Mouse (Mus musculus): ENCODE data around the gene Hmbs. TPM values are rescaled to one million over a fixed set of nuclear protein-coding genes. Genes with fewer than 3 reads are reported as not detected.
A peak's percentile ranks its signal among the peaks of the same experiment; 100 is the strongest.
"Not testable (repeated sequence)": the region's sequence is repeated elsewhere in the genome, so short reads cannot be mapped to it uniquely, and the experiment has no call there.

Hmbs gene
- polyA plus RNA-seq, 1 experiment from 2014 or later = 1,388 TPM

DNA sequence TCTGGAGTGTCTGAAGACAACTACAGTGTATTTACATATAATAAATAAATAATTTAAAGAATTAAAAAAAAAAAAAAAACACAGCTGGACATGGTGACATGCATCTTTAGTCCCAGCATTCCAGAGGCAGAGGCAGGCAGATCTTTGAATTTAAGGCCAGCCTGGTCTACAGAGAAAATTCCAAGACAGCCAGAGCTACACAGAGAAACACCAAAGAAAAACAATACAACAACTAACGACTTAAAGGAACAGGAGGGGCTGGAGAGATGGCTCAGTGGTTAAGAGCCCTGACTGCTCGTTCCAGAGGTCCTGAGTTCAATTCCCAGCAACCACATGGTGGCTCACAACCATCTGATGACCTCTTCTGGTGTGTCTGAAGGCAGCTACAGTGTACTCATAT lies 33.3 kb upstream of the Hmbs start:
- H3K9me3 ChIP-seq (replicated peaks; ENCODE audit: control insufficient read depth, low read length); H3K4me2 ChIP-seq (ENCODE audit: low read depth, low read length); H3K36me3 ChIP-seq (ENCODE audit: control insufficient read depth, insufficient read depth); H3K4me3 ChIP-seq (ENCODE audit: low read depth, low read length); ATAC-seq (ENCODE audit: low read depth); H3K9ac ChIP-seq (ENCODE audit: low read depth, low read length); H3K27ac ChIP-seq (ENCODE audit: low read length); H3K27me3 ChIP-seq (ENCODE audit: control insufficient read depth, insufficient read depth, low read depth, low read length): not testable (repeated sequence)
- peaks cover 22% of the 10 kb centered on the region for H3K4me1 ChIP-seq (ENCODE audit: control insufficient read depth, low read depth, low read length)
- 58% methylated on average over 2 of the region's 2 CpGs for WGBS (ENCODE audit: insufficient replicate concordance)

DNA sequence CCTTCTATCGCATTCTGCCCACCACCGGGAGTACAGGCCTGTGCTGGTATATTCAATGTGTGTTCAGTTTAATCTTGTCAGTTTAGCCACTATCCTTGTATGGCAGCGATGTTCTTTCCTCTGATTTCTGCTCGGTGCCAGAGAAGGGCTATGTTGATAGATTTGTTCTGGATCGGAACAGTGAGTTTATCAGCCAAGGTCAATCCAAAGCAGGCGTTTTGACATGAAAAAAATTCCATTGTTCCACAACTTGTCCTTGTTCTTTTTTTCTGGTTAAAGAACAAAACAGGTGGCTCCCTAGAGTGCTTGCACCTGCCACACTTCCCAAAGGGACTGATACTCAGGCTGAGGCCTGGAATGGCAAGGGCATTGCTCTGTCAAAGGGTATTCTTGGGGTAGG lies 32.1 kb upstream of the Hmbs start:
- no peak overlapping the region for H3K4me2 ChIP-seq (ENCODE audit: low read depth, low read length)
- H3K4me1 ChIP-seq (ENCODE audit: control insufficient read depth, low read depth, low read length) = peaks cover 22% of the 10 kb centered on the region
- no peaks in the 10 kb centered on the region for H3K27me3 ChIP-seq (ENCODE audit: control insufficient read depth, insufficient read depth, low read depth, low read length)
- WGBS (ENCODE audit: insufficient replicate concordance) = 80% methylated on average over 6 of the region's 6 CpGs
- H3K36me3 ChIP-seq (ENCODE audit: control insufficient read depth, insufficient read depth) = no peaks in the 10 kb centered on the region
- H3K27ac ChIP-seq (ENCODE audit: low read length) = no peak overlapping the region
- no peak overlapping the region for H3K9ac ChIP-seq (ENCODE audit: low read depth, low read length)
- ATAC-seq (ENCODE audit: low read depth) = no peak
- no peak overlapping the region for H3K4me3 ChIP-seq (ENCODE audit: low read depth, low read length)
- H3K9me3 ChIP-seq (replicated peaks; ENCODE audit: control insufficient read depth, low read length) = no peaks in the 10 kb centered on the region

DNA sequence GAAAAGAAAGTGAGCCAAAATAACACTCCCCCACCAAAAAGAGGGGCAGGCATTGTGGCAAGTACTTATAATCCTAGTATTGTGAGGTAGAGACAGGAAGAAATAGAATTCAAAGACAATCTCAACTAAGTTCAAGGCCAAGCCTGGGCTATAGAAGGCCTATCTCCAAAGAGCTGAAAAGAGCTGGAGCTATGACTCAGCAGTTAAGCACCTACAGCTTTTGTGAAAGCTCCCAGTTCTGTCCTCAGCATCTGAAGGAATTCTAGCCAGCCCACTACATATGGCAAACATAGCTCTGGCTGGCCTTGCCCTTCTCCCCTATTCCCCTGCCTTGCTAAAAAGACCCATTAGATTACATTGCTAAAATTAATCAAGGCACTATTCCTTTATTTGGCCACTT lies 29.4 kb upstream of the Hmbs start:
- no peak overlapping the region for H3K9ac ChIP-seq (ENCODE audit: low read depth, low read length)
- no peak overlapping the region for H3K27ac ChIP-seq (ENCODE audit: low read length)
- H3K9me3 ChIP-seq (replicated peaks; ENCODE audit: control insufficient read depth, low read length) = no peaks in the 10 kb centered on the region
- H3K27me3 ChIP-seq (ENCODE audit: control insufficient read depth, insufficient read depth, low read depth, low read length) = no peaks in the 10 kb centered on the region
- no peak overlapping the region for H3K4me3 ChIP-seq (ENCODE audit: low read depth, low read length)
- peaks cover 9% of the 10 kb centered on the region for H3K4me1 ChIP-seq (ENCODE audit: control insufficient read depth, low read depth, low read length)
- H3K4me2 ChIP-seq (ENCODE audit: low read depth, low read length) = no peak overlapping the region
- no peaks in the 10 kb centered on the region for H3K36me3 ChIP-seq (ENCODE audit: control insufficient read depth, insufficient read depth)
- no peak for ATAC-seq (ENCODE audit: low read depth)

DNA sequence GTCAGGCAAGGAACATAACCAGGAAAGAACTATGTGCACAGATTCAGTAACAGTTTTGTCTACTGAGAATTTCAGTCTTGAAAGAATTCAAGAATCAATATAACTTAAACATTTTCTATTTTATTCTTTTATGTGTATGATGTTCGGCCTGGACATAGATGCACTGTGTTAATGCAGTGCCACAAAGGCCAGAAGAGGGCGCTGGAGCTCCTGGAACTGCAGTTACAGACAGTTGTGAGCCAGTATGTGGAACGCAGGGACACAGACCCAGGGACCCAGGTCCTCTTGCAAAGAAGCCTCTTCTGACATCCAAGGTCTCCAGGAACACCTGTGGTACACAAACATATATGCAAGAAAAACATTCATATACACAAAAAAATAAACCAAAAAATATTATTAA lies 20.5 kb upstream of the Hmbs start:
- WGBS (ENCODE audit: insufficient replicate concordance) = 53% methylated on average over 3 of the region's 3 CpGs
- H3K27me3 ChIP-seq (ENCODE audit: control insufficient read depth, insufficient read depth, low read depth, low read length) = no peaks in the 10 kb centered on the region
- no peak overlapping the region for H3K4me2 ChIP-seq (ENCODE audit: low read depth, low read length)
- peaks cover 7% of the 10 kb centered on the region for H3K4me1 ChIP-seq (ENCODE audit: control insufficient read depth, low read depth, low read length)
- H3K9ac ChIP-seq (ENCODE audit: low read depth, low read length) = no peak overlapping the region
- H3K9me3 ChIP-seq (replicated peaks; ENCODE audit: control insufficient read depth, low read length) = no peaks in the 10 kb centered on the region
- H3K4me3 ChIP-seq (ENCODE audit: low read depth, low read length) = no peak overlapping the region
- peaks cover 1% of the 10 kb centered on the region for H3K36me3 ChIP-seq (ENCODE audit: control insufficient read depth, insufficient read depth)
- ATAC-seq (ENCODE audit: low read depth) = no peak
- H3K27ac ChIP-seq (ENCODE audit: low read length) = no peak overlapping the region

DNA sequence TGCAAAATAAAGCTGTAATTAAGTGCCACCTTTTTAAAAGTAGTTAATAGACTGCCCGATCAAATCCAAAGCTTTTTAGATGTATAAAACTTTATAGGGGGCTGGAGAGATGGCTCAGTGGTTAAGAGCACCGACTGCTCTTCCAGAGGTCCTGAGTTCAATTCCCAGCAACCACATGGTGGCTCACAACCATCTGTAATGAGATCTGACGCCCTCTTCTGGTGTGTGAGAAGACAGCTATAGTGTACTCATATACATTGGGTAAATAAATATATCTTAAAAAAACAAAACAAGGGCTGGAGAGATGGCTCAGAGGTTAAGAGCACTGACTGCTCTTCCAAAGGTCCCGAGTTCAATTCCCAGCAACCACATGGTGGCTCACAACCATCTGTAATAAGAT lies 17.9 kb upstream of the Hmbs start:
- Histone ChIP-seq H3K9ac (ENCODE audit: low read depth, low read length) (peak overlapping the region; percentile 27; the same call in 1 of the 2 replicates), H3K36me3 (ENCODE audit: control insufficient read depth, insufficient read depth) (peaks cover 16% of the 10 kb centered on the region), H3K27ac (ENCODE audit: low read length) (peak overlapping the region; percentile 72), H3K4me2 (ENCODE audit: low read depth, low read length) (peak overlapping the region; percentile 78), H3K4me3 (ENCODE audit: low read depth, low read length) (peak overlapping the region; percentile 84)
- 0 out of 2 replicates have a peak, but pooled peaks have one; percentile 18 for ATAC-seq (ENCODE audit: low read depth)
- not testable (repeated sequence) for H3K4me1 ChIP-seq (ENCODE audit: control insufficient read depth, low read depth, low read length); H3K27me3 ChIP-seq (ENCODE audit: control insufficient read depth, insufficient read depth, low read depth, low read length); H3K9me3 ChIP-seq (replicated peaks; ENCODE audit: control insufficient read depth, low read length)
- WGBS (ENCODE audit: insufficient replicate concordance) = 44% methylated on average over 4 of the region's 4 CpGs

DNA sequence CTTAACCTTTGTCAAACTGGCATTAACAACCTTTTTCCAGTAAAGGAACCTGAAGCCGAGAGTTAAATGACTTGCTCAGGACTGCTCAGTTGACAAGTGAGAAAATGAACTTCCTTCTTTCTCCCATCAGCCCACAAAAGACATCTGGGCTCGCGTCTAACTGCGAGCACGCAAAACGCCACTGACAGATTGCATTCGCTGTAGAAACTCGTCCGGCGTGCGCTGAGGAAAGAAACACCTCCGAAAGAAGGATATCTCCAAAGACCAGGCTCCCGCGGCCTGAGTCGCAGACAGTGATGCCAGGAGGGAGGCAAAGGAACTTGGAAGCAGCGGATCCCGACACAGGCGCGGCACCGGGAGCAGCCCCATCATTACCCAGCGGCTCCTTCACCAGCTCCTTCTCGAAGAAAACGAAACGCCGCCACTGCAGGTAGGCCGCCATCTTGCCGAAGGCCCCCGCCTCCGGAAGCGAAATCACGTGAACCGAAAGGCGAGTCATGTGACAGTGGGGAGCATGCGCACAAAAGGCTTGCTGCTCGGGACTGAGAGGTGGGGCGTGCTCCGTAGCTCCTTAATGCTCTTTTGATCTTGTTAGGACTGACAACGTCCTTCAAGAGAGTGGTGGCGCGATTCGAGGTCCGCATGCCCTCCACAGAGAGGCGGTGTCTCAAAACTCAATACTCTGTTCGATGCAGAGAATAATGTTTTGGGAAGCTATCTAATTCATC lies 17.3 kb upstream of the Hmbs start, which contains the start of gene Vps11:
Gene Vps11, minus strand, starts transcription at position 481 of the 728 bp plus-strand sequence.
- peaks cover 22% of the 10 kb centered on the region for H3K36me3 ChIP-seq (ENCODE audit: control insufficient read depth, insufficient read depth)
- H3K4me2 ChIP-seq (ENCODE audit: low read depth, low read length) = peak within 1 kb of the TSS; percentile 78
- under 1% methylated on average over 44 of the region's 44 CpGs for WGBS (ENCODE audit: insufficient replicate concordance)
- H3K27ac ChIP-seq (ENCODE audit: low read length) = peak within 1 kb of the TSS; percentile 83
- peak within 1 kb of the TSS; percentile 83 for H3K9ac ChIP-seq (ENCODE audit: low read depth, low read length)
- peak; percentile 90 for ATAC-seq (ENCODE audit: low read depth)
- H3K4me3 ChIP-seq (ENCODE audit: low read depth, low read length) = peak within 1 kb of the TSS; percentile 84
- no peaks in the 10 kb centered on the region for H3K27me3 ChIP-seq (ENCODE audit: control insufficient read depth, insufficient read depth, low read depth, low read length)
- H3K9me3 ChIP-seq (replicated peaks; ENCODE audit: control insufficient read depth, low read length) = no peaks in the 10 kb centered on the region
- peaks cover 7% of the 10 kb centered on the region for H3K4me1 ChIP-seq (ENCODE audit: control insufficient read depth, low read depth, low read length)

DNA sequence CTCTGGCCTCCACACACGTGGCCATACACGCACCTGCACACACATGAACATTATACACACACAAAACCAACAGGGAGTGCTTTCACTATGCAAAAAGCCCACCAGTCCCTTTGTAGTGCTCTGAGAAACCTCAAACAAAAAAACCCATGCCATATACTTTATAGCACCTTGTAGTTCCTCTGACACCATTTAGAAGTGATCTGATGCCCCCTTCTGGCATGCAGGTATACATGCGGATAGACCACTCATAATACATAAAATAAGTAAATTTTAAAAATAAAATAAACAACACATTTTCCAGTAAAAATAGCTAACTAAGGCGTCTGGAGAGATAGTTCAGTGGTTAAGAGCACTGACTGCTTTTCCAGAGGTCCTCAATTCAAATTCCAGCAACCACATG lies 13.2 kb upstream of the Hmbs start:
- Histone ChIP-seq H3K27me3 (ENCODE audit: control insufficient read depth, insufficient read depth, low read depth, low read length) (no peaks in the 10 kb centered on the region), H3K4me1 (ENCODE audit: control insufficient read depth, low read depth, low read length) (peaks cover 10% of the 10 kb centered on the region), H3K27ac (ENCODE audit: low read length) (no peak overlapping the region), H3K9me3 (replicated peaks; ENCODE audit: control insufficient read depth, low read length) (no peaks in the 10 kb centered on the region), H3K36me3 (ENCODE audit: control insufficient read depth, insufficient read depth) (peaks cover 61% of the 10 kb centered on the region), H3K9ac (ENCODE audit: low read depth, low read length) (no peak overlapping the region), H3K4me2 (ENCODE audit: low read depth, low read length) (no peak overlapping the region), H3K4me3 (ENCODE audit: low read depth, low read length) (no peak overlapping the region)
- ATAC-seq (ENCODE audit: low read depth) = no peak
- whole genome bisulfite sequencing (ENCODE audit: insufficient replicate concordance) = 61% methylated on average over 4 of the region's 4 CpGs

DNA sequence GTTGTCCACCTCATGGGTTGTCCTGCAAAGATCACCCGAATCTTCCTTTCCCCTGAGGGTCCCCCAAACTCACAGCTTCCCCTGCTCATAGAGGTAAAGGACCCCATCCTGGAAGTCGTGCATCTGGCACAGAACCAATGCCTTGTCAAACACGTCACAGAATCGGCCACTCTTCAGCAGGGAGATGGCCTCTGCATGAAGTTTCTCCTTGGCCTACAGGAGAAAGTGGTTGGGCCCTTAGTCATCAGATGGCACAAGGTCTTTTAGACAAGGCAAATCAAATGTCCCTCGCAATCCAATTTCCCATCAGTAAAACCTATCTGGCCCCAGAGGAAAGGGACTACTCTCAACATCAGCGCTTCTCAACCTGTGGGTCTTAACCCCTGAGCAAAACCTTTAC lies 9.1 kb upstream of the Hmbs start:
- Histone ChIP-seq H3K36me3 (ENCODE audit: control insufficient read depth, insufficient read depth) (peaks cover 78% of the 10 kb centered on the region), H3K9me3 (replicated peaks; ENCODE audit: control insufficient read depth, low read length) (no peaks in the 10 kb centered on the region), H3K4me3 (ENCODE audit: low read depth, low read length) (no peak overlapping the region), H3K27ac (ENCODE audit: low read length) (no peak overlapping the region), H3K4me1 (ENCODE audit: control insufficient read depth, low read depth, low read length) (peaks cover 4% of the 10 kb centered on the region), H3K9ac (ENCODE audit: low read depth, low read length) (no peak overlapping the region), H3K27me3 (ENCODE audit: control insufficient read depth, insufficient read depth, low read depth, low read length) (no peaks in the 10 kb centered on the region), H3K4me2 (ENCODE audit: low read depth, low read length) (no peak overlapping the region)
- no peak for ATAC-seq (ENCODE audit: low read depth)
- WGBS (ENCODE audit: insufficient replicate concordance) = 84% methylated on average over 6 of the region's 6 CpGs

DNA sequence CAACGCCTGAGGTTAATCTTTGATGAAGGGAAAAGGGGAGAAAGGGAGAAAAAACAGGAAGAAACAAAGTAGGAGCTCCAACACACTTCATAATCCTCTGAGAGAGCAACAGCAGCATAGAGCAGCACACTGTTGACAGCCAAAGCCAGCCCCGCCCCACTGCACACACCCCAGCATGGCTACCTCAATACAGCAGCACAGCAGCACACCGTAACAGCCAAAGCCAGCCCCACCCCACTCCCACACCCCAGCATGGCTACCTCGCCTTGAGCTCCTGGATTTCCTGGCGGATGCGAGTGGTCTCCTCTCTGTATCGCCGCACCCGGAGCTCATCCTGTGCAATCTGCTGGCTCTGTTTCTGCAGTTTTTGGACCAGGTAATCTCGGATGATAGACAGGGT lies 8.3 kb upstream of the Hmbs start:
- Histone ChIP-seq H3K4me2 (ENCODE audit: low read depth, low read length) (no peak overlapping the region), H3K9ac (ENCODE audit: low read depth, low read length) (no peak overlapping the region), H3K4me3 (ENCODE audit: low read depth, low read length) (no peak overlapping the region), H3K27ac (ENCODE audit: low read length) (no peak overlapping the region), H3K27me3 (ENCODE audit: control insufficient read depth, insufficient read depth, low read depth, low read length) (no peaks in the 10 kb centered on the region), H3K36me3 (ENCODE audit: control insufficient read depth, insufficient read depth) (peaks cover 83% of the 10 kb centered on the region), H3K4me1 (ENCODE audit: control insufficient read depth, low read depth, low read length) (peaks cover 4% of the 10 kb centered on the region), H3K9me3 (replicated peaks; ENCODE audit: control insufficient read depth, low read length) (no peaks in the 10 kb centered on the region)
- 78% methylated on average over 10 of the region's 10 CpGs for WGBS (ENCODE audit: insufficient replicate concordance)
- ATAC-seq (ENCODE audit: low read depth) = no peak

Measured in liver, embryonic 16.5 days (tissue).